Mouse (Mus musculus) intestine, embryonic 16.5 days (tissue): Measurements from ENCODE around the gene Ddx54. TPM values are rescaled to one million over a fixed set of nuclear protein-coding genes. Genes with fewer than 3 reads are reported as not detected.

ENCODE experiments used
- ATAC-seq: fragments of 200-750 bp; cut with Nextera tagmentation; 2 replicates; pipeline ENCODE4 v1.8.0; 2017; ENCODE audit warnings: moderate TSS enrichment, moderate library complexity
- H3K27ac ChIP-seq: fragments of 300-500 bp; sonication (generic); 2 replicates; pipeline ENCODE4 v1.5.1; 2014; ENCODE audit warnings: mild to moderate bottlenecking, low read length
- H3K27me3 ChIP-seq: fragments of 300-500 bp; sonication (generic); replicated peaks from 2 replicates; pipeline ENCODE4 v1.6.1; 2014; ENCODE audit warnings: low read length, control low read depth, mixed read lengths; ENCODE audit not compliant: control insufficient read depth, insufficient read depth
- H3K36me3 ChIP-seq: fragments of 300-500 bp; sonication (generic); 2 replicates; pipeline ENCODE4 v1.6.1; 2014; ENCODE audit warnings: low read length, control low read depth; ENCODE audit not compliant: control insufficient read depth, insufficient read depth
- H3K4me1 ChIP-seq: fragments of 300-500 bp; sonication (generic); 2 replicates; pipeline ENCODE4 v1.6.1; 2014; ENCODE audit warnings: low read length, control low read depth, mixed read lengths; ENCODE audit not compliant: control insufficient read depth, insufficient read depth
- H3K4me2 ChIP-seq: fragments of 300-500 bp; sonication (generic); 2 replicates; pipeline ENCODE4 v1.6.1; 2014; ENCODE audit warnings: low read depth, low read length, control low read depth
- H3K4me3 ChIP-seq: fragments of 300-500 bp; sonication (generic); 2 replicates; pipeline ENCODE4 v1.5.1; 2014; ENCODE audit warnings: mild to moderate bottlenecking, low read length
- H3K9ac ChIP-seq: fragments of 300-500 bp; sonication (generic); 2 replicates; pipeline ENCODE4 v1.6.1; 2014; ENCODE audit warnings: low read depth, low read length
- H3K9me3 ChIP-seq: fragments of 300-500 bp; sonication (generic); 2 replicates; pipeline ENCODE4 v1.6.1; 2016; ENCODE audit warnings: low read length, control low read depth; ENCODE audit not compliant: control insufficient read depth
- WGBS: fragments of 180-500 bp; shearing (Covaris S2); extraction: QIAGEN DNeasy Blood & Tissue Kit; methylation state at CpG from one replicate; pipeline ENCODE4 v1.1.7; 2014; 5-methylcytosine and 5-hydroxymethylcytosine counted together
- polyA plus RNA-seq: library from polyadenylated mRNA; unstranded; fragments of >200 nt; fragmentation: Nextera tagmentation; extraction: Ambion mirVana; gene quantifications from 2 replicates; pipeline ENCODE4 v1.2.1, GENCODE M21; 2015

The Ddx54 gene
- polyA plus RNA-seq, 1 experiment from 2014 or later: 51.4 TPM

GRCm38 (mm10) chr5:120604839-120605238, 7.7 kb upstream of the Ddx54 start:
- Histone ChIP-seq H3K36me3 (no peaks in the 10 kb centered on the region), H3K4me2 (peak overlapping the region; percentile 43), H3K4me1 (no peaks in the 10 kb centered on the region; the same call in 1 of the 2 replicates), H3K9me3 (no peaks in the 10 kb centered on the region), H3K27me3 (no peaks in the 10 kb centered on the region), H3K27ac (no peak overlapping the region), H3K9ac (peak overlapping the region; percentile 12), H3K4me3 (peak overlapping the region; percentile 26)
- ATAC-seq: peak; percentile 62
- WGBS: 2% methylated on average over 6 of the region's 6 CpGs

DNA sequence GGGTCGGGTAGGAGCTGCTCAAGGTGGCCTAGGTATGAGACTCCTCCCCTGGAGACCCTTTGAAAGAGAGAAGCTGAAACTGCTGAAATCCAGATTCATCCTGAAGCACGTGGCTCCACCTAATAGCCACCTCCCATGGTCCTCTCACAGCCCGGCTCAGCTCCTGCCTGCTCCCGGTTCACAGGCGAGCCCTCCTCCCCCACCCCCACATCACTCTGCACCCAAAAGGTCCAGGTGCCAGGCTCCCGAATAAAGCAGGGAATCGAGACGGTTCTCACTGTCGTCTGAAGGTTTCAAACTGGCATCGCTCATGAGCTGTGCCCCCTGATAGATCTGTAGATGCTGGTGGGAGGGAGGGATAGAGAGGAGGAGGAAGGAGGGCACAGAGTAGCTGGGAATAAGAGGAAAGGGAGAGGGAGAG, 7.3 kb upstream of the Ddx54 start:
- Histone ChIP-seq H3K4me3 (peak overlapping the region; percentile 26), H3K27me3 (no peaks in the 10 kb centered on the region), H3K36me3 (no peaks in the 10 kb centered on the region), H3K27ac (no peak overlapping the region), H3K9ac (peak overlapping the region; percentile 12), H3K4me2 (peak overlapping the region; percentile 43), H3K9me3 (no peaks in the 10 kb centered on the region), H3K4me1 (no peaks in the 10 kb centered on the region; the same call in 1 of the 2 replicates)
- peak; percentile 22; the same call in 1 of the 2 replicates for ATAC-seq
- WGBS: 3% methylated on average over 10 of the region's 10 CpGs

DNA sequence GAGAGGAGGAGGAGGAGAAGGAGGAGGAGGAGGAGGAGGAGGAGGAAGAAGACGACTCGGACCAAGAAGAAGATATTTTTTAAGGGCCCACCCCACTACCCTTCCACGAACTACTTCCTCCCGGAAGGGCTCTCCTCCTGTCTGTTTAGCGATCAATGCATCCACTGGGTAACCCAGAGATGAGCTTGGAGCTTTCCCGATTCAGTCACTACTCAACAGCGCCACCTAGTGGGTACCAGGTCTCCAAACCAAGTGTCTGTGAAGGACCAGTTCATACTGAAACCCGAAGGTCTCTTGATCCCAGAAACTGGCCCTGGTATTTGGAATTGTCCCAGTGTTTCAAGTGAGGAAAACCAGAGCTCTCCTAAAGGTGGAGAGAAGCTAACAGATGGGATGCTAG, 6.9 kb upstream of the Ddx54 start:
- H3K27ac ChIP-seq: no peak overlapping the region
- peak; percentile 62 for ATAC-seq
- no peaks in the 10 kb centered on the region for H3K36me3 ChIP-seq
- H3K9me3 ChIP-seq: no peaks in the 10 kb centered on the region
- WGBS: 0% methylated on average over 8 of the region's 8 CpGs
- H3K4me3 ChIP-seq: peak overlapping the region; percentile 26; the same call in 1 of the 2 replicates
- no peaks in the 10 kb centered on the region; the same call in 1 of the 2 replicates for H3K4me1 ChIP-seq
- H3K27me3 ChIP-seq: no peaks in the 10 kb centered on the region
- H3K4me2 ChIP-seq: peak overlapping the region; percentile 43
- no peak overlapping the region for H3K9ac ChIP-seq

DNA sequence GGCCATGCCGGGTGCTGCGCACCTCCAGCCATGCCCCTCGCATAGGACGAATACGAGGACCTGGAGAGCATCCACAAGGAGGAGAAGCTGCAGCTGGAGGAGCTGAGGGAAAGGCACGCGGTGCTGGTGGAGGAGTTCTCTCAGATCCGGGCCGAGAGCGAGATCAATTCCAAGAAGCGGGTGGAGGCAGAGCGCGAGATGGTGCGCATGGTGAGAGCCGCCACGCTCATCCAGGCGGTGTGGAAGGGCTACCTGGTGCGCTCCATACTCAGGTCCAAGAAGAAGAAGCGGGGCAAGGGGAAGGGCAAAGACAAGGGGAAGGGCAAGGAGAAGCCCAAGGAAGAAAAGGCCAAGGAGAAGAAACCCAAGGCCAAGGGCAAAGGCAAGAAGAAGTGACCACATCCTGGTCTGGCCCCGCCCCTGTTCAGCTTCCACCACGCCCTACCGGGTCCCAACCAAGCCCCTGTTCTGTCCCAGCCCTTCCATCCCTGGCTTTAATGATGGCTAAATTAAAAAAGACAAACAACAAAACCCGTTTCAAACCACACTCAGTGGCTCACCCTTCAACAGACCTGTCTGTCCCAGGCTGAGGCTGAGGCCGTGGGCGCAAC, 5.8 kb upstream of the Ddx54 start:
- Histone ChIP-seq H3K27me3 (no peaks in the 10 kb centered on the region), H3K4me2 (no peak overlapping the region), H3K9me3 (no peaks in the 10 kb centered on the region), H3K4me1 (peaks cover 9% of the 10 kb centered on the region), H3K27ac (no peak overlapping the region), H3K9ac (0 out of 2 replicates have a peak overlapping the region, but pooled peaks have one; percentile 4), H3K4me3 (no peak overlapping the region), H3K36me3 (no peaks in the 10 kb centered on the region)
- ATAC-seq: no peak
- 72% methylated on average over 25 of the region's 25 CpGs for WGBS

DNA sequence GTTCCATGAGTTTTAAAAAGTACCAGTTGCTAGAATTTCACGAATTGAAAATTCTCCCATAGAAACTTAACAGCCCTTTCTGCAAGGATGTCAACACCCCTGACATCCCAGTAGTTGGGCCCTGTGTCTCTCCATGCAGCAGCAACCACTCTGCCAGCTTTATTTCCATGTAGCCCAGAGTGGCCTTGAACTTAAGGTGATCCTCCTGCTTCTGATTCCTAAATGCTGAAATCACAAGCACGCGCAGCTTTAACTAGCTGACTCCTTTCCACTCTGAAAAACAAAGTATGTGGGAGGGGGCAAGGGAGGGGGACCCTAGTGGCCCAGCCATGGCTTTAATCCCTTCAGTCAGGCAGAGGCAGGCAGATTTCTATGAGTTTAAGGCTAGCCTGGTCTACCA, 5.2 kb upstream of the Ddx54 start:
- WGBS: 70% methylated on average over 3 of the region's 3 CpGs
- Histone ChIP-seq H3K36me3 (no peaks in the 10 kb centered on the region), H3K4me2 (no peak overlapping the region), H3K9ac (no peak overlapping the region), H3K4me1 (peaks cover 10% of the 10 kb centered on the region), H3K4me3 (no peak overlapping the region), H3K27ac (no peak overlapping the region), H3K9me3 (no peaks in the 10 kb centered on the region), H3K27me3 (no peaks in the 10 kb centered on the region)
- ATAC-seq: no peak

- H3K9me3 ChIP-seq: no peaks in the 10 kb centered on the region
- no peak overlapping the region for H3K27ac ChIP-seq
- H3K4me2 ChIP-seq: no peak overlapping the region
- 82% methylated on average over 16 of the region's 16 CpGs for WGBS
- no peak for ATAC-seq
- no peaks in the 10 kb centered on the region for H3K36me3 ChIP-seq
- H3K4me3 ChIP-seq: no peak overlapping the region
- H3K27me3 ChIP-seq: no peaks in the 10 kb centered on the region
- peaks cover 16% of the 10 kb centered on the region for H3K4me1 ChIP-seq
- no peak overlapping the region for H3K9ac ChIP-seq
These were observed 3.2 kb upstream of the Ddx54 start for GRCm38 (mm10) chr5:120609246-120609775.

DNA sequence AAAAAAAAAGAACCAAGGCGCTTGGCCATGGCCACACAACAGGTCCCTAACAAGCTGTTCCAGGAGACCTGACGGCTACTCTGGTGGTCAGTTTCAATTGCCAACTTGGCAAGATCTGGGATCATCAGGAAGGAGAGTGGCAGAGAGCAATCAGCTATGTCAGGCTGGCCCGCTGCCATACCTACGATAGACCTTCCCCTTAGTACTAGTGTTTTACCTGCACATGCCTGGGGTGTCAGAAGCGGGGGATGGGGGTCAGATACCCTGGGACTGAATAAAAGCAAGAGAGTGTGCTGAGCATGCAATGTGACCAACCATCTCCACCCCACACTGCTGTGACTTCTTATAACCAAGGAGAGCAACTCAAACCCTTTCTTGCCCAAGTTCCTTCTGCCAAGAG, 1.6 kb upstream of the Ddx54 start:
- H3K4me1 ChIP-seq: peaks cover 16% of the 10 kb centered on the region
- peaks cover 2% of the 10 kb centered on the region; the same call in 1 of the 2 replicates for H3K9me3 ChIP-seq
- ATAC-seq: no peak
- H3K27me3 ChIP-seq: no peaks in the 10 kb centered on the region
- H3K36me3 ChIP-seq: peaks cover 3% of the 10 kb centered on the region
- peak overlapping the region; percentile 85; the same call in 1 of the 2 replicates for H3K9ac ChIP-seq
- H3K4me3 ChIP-seq: no peak overlapping the region
- no peak overlapping the region for H3K27ac ChIP-seq
- WGBS: 93% methylated on average over 5 of the region's 5 CpGs
- no peak overlapping the region for H3K4me2 ChIP-seq

DNA sequence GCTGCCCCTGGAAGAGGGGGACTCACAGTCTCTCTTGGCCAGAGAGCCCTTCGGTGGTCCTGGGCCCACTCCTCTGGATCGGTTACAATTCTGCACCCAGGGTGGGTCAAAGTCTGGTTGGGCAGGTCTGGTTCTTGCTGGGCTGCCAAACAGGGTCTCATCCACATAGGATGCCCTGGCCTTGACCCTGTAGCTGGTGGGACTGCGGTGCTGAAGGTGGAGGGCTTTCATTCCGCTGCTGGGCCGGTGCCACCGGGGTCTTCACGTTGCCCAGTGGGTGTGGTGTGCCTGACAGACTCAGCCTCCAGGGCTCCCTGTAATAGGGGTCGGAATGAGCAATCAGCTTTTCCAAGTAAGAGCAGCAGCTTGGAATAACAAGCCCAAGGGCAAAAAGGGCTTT, 1.1 kb upstream of the Ddx54 start:
- Histone ChIP-seq H3K27me3 (no peaks in the 10 kb centered on the region), H3K27ac (no peak overlapping the region), H3K36me3 (peaks cover 7% of the 10 kb centered on the region), H3K9me3 (peaks cover 5% of the 10 kb centered on the region; the same call in 1 of the 2 replicates), H3K4me1 (peaks cover 16% of the 10 kb centered on the region), H3K9ac (peak overlapping the region; percentile 85), H3K4me2 (peak overlapping the region; percentile 68), H3K4me3 (peak overlapping the region; percentile 87)
- ATAC-seq: no peak
- WGBS: 45% methylated on average over 8 of the region's 8 CpGs

GRCm38 (mm10) chr5:120612822-120613604, 474 bp downstream of the Ddx54 start:
- under 1% methylated on average over 69 of the region's 69 CpGs for WGBS
- Histone ChIP-seq H3K4me3 (peak overlapping the region; percentile 87), H3K27me3 (no peaks in the 10 kb centered on the region), H3K4me1 (peaks cover 16% of the 10 kb centered on the region), H3K9ac (peak overlapping the region; percentile 85), H3K36me3 (peaks cover 13% of the 10 kb centered on the region), H3K27ac (peak overlapping the region; percentile 83), H3K9me3 (peaks cover 5% of the 10 kb centered on the region; the same call in 1 of the 2 replicates), H3K4me2 (peak overlapping the region; percentile 86)
- peak; percentile 93 for ATAC-seq
